ENCODE assay signal across 9 mouse cellular contexts in genomic region chr4:70219776-70220175, GRCm38 (mm10).
DNase-seq lines count a peak whose midpoint lies in the region; ATAC-seq and TF ChIP-seq lines count a peak whose summit lies in the region.
"Had no signal": no experiment of that assay in that cellular context is flagged by ENCODE, and none has a peak within 500 bp of the region (broad histone marks: within the 10 kb centered on the region; RNA-seq: fewer than 3 reads in every experiment).

No protein-coding gene starts in this region.

- H3K4me2 ChIP-seq in heart, embryonic 15.5 days = no peak overlapping the region
- no peak overlapping the region for H3K4me2 ChIP-seq in limb, embryonic 13.5 days (replicated peaks)
- no peak overlapping the region for H3K4me2 ChIP-seq in midbrain, postnatal 0 days (ENCODE audit: low read depth, low read length, poor library complexity, severe bottlenecking)

- H3K4me1 ChIP-seq in heart, embryonic 15.5 days (replicated peaks) = peaks cover 19% of the 10 kb centered on the region
- peaks cover 27% of the 10 kb centered on the region for H3K4me1 ChIP-seq in limb, embryonic 13.5 days
- no peaks in the 10 kb centered on the region for H3K4me1 ChIP-seq in midbrain, postnatal 0 days (ENCODE audit: insufficient read depth, low read length)

- 75% methylated on average over 4 of the region's 4 CpGs for WGBS in heart, embryonic 15.5 days
- WGBS in limb, embryonic 13.5 days = 82% methylated on average over 4 of the region's 4 CpGs
- WGBS in midbrain, postnatal 0 days = 85% methylated on average over 4 of the region's 4 CpGs

- no peak overlapping the region for H3K9ac ChIP-seq in heart, embryonic 15.5 days
- H3K9ac ChIP-seq in limb, embryonic 13.5 days = no peak overlapping the region
- H3K9ac ChIP-seq in midbrain, postnatal 0 days (replicated peaks; ENCODE audit: low read length, poor library complexity, severe bottlenecking) = no peak overlapping the region

- no peak for TF ChIP-seq CTCF in gastrocnemius, adult 2 months (IDR thresholded peaks at IDR 0.05)
- no peak for TF ChIP-seq CTCF in midbrain, postnatal 0 days (IDR thresholded peaks at IDR 0.05)

- peak overlapping the region; percentile 63 for H3K27ac ChIP-seq in gastrocnemius, adult 2 months
- peak overlapping the region; percentile 16; the same call in 1 of the 2 replicates for H3K27ac ChIP-seq in heart, embryonic 15.5 days
- H3K27ac ChIP-seq in limb, embryonic 13.5 days = peak overlapping the region; percentile 33; the same call in 1 of the 2 replicates
- H3K27ac ChIP-seq in midbrain, postnatal 0 days (ENCODE audit: low read depth, low read length) = no peak overlapping the region

- DNase-seq in gastrocnemius, adult 2 months = peak; percentile 53
- DNase-seq in gastrocnemius, postnatal 4 days (ENCODE audit: low spot score in 2 of 2) = no peak
- DNase-seq in left cerebral cortex, adult 8-10 months (ENCODE audit: low spot score in 2 of 2) = peak; percentile 23 to 38
- no peak for DNase-seq in left cerebral cortex, postnatal 10 days (ENCODE audit: extremely low spot score in 1 of 2, low spot score in 2 of 2)
- no peak for DNase-seq in midbrain, postnatal 0 days (ENCODE audit: low spot score)
- DNase-seq: cerebellum, adult 8-10 months; thymus, postnatal 25 days had no signal

- peaks cover 13% of the 10 kb centered on the region; the same call in 1 of the 2 replicates for H3K36me3 ChIP-seq in heart, embryonic 15.5 days
- H3K36me3 ChIP-seq in limb, embryonic 13.5 days = peaks cover 47% of the 10 kb centered on the region
- H3K36me3 ChIP-seq in midbrain, postnatal 0 days (ENCODE audit: insufficient read depth, low read length) = peaks cover 14% of the 10 kb centered on the region

- no peak for ATAC-seq in heart, embryonic 15.5 days (replicated peaks; ENCODE audit: insufficient number of reproducible peaks, insufficient read depth, low FRiP score, low read depth)
- ATAC-seq in limb, embryonic 13.5 days (ENCODE audit: low FRiP score, low read depth) = no peak
- ATAC-seq in midbrain, postnatal 0 days (ENCODE audit: low FRiP score) = no peak

- H3K27me3 ChIP-seq in heart, embryonic 15.5 days = no peaks in the 10 kb centered on the region
- no peaks in the 10 kb centered on the region for H3K27me3 ChIP-seq in limb, embryonic 13.5 days
- H3K27me3 ChIP-seq in midbrain, postnatal 0 days (ENCODE audit: insufficient read depth, low read length) = no peaks in the 10 kb centered on the region

- no peaks in the 10 kb centered on the region for H3K9me3 ChIP-seq in heart, embryonic 15.5 days (replicated peaks)
- no peaks in the 10 kb centered on the region for H3K9me3 ChIP-seq in limb, embryonic 13.5 days
- H3K9me3 ChIP-seq in midbrain, postnatal 0 days (ENCODE audit: low read length) = no peaks in the 10 kb centered on the region

- no peak overlapping the region for H3K4me3 ChIP-seq in gastrocnemius, adult 2 months
- H3K4me3 ChIP-seq in heart, embryonic 15.5 days = no peak overlapping the region
- no peak overlapping the region for H3K4me3 ChIP-seq in limb, embryonic 13.5 days
- H3K4me3 ChIP-seq in midbrain, postnatal 0 days (ENCODE audit: low read depth, low read length) = no peak overlapping the region

- intact Hi-C loops in gastrocnemius, adult 2 months (cut with DNase I) = no loop called here
- intact Hi-C loops in left cerebral cortex, postnatal 10 days (cut with DNase I) = no loop called here

Comparison
In these comparisons a context has a peak if more than half of its experiments do, and no peak if none do; other contexts are left out.
1. DNase-seq: peak in gastrocnemius, adult 2 months (single experiment) and left cerebral cortex, adult 8-10 months (2 of 2); none in gastrocnemius, postnatal 4 days (0 of 2), left cerebral cortex, postnatal 10 days (0 of 2) and midbrain, postnatal 0 days (single experiment).